Mouse (Mus musculus) heart, embryonic 10.5 days (tissue): ENCODE data around the gene Ehd4. TPM values are rescaled to one million over a fixed set of nuclear protein-coding genes. Genes with fewer than 3 reads are reported as not detected.

ENCODE experiments used
- DNase-seq: peaks from one replicate; pipeline ENCODE4 v3.0.0-alpha.2; 2017; ENCODE audit warnings: low spot score
- H3K27ac ChIP-seq: fragments of 300-500 bp; sonication (generic); 2 replicates; pipeline ENCODE4 v1.5.1; 2016; ENCODE audit warnings: mild to moderate bottlenecking
- H3K27me3 ChIP-seq: fragments of 300-500 bp; sonication (generic); 2 replicates; pipeline ENCODE4 v1.6.1; 2016; ENCODE audit warnings: mild to moderate bottlenecking; ENCODE audit not compliant: poor library complexity, insufficient read depth, severe bottlenecking
- H3K36me3 ChIP-seq: fragments of 300-500 bp; sonication (generic); 2 replicates; pipeline ENCODE4 v1.6.1; 2016; ENCODE audit warnings: mild to moderate bottlenecking, moderate library complexity
- H3K4me1 ChIP-seq: fragments of 300-500 bp; sonication (generic); 2 replicates; pipeline ENCODE4 v1.6.1; 2016; ENCODE audit warnings: mild to moderate bottlenecking
- H3K4me3 ChIP-seq: fragments of 300-500 bp; sonication (generic); 2 replicates; pipeline ENCODE4 v1.5.1; 2016; ENCODE audit warnings: mild to moderate bottlenecking, moderate library complexity
- H3K9me3 ChIP-seq: fragments of 300-500 bp; sonication (generic); 2 replicates; pipeline ENCODE4 v1.6.1; 2016; ENCODE audit warnings: mild to moderate bottlenecking, moderate library complexity
- WGBS: fragments of 180-500 bp; shearing (Covaris S2); methylation state at CpG from one replicate; pipeline ENCODE4 v1.1.7; 2016; 5-methylcytosine and 5-hydroxymethylcytosine counted together
- polyA plus RNA-seq: library from polyadenylated mRNA; unstranded; fragments of >200 nt; fragmentation: Nextera tagmentation; extraction: Ambion mirVana; gene quantifications from 2 replicates; pipeline ENCODE4 v1.2.1, GENCODE M21; 2016

Ehd4 gene
- 115 and 173 TPM in 2 replicates for polyA plus RNA-seq

GRCm38 (mm10) chr2:120154361-120154894, at the start of gene Ehd4:
TSS of gene Ehd4 (minus strand) at chr2:120154606.
- no peaks in the 10 kb centered on the region for H3K9me3 ChIP-seq
- H3K36me3 ChIP-seq: peaks cover 14% of the 10 kb centered on the region; the same call in 1 of the 2 replicates
- H3K27ac ChIP-seq: peak within 1 kb of the TSS; percentile 92
- peak; percentile 99 for DNase-seq
- peak within 1 kb of the TSS; percentile 88 for H3K4me3 ChIP-seq
- H3K4me1 ChIP-seq: peaks cover 11% of the 10 kb centered on the region
- no peaks in the 10 kb centered on the region for H3K27me3 ChIP-seq
- WGBS: under 1% methylated on average over 53 of the region's 53 CpGs

GRCm38 (mm10) chr2:120203742-120204141, 49.3 kb upstream of the Ehd4 start:
- H3K27ac ChIP-seq: no peak overlapping the region
- H3K27me3 ChIP-seq: no peaks in the 10 kb centered on the region
- H3K36me3 ChIP-seq: no peaks in the 10 kb centered on the region
- no peak overlapping the region for H3K4me3 ChIP-seq
- H3K4me1 ChIP-seq: peaks cover 5% of the 10 kb centered on the region; the same call in 1 of the 2 replicates
- no peaks in the 10 kb centered on the region for H3K9me3 ChIP-seq
- DNase-seq: no peak
- 61% methylated on average over 3 of the region's 3 CpGs for whole genome bisulfite sequencing

GRCm38 (mm10) chr2:120200077-120200476, 45.7 kb upstream of the Ehd4 start:
- no peaks in the 10 kb centered on the region for H3K9me3 ChIP-seq
- DNase-seq: no peak
- H3K27ac ChIP-seq: no peak overlapping the region
- no peak overlapping the region for H3K4me3 ChIP-seq
- no peaks in the 10 kb centered on the region for H3K36me3 ChIP-seq
- 75% methylated on average over 7 of the region's 7 CpGs for WGBS
- H3K4me1 ChIP-seq: peaks cover 8% of the 10 kb centered on the region; the same call in 1 of the 2 replicates
- H3K27me3 ChIP-seq: no peaks in the 10 kb centered on the region

- no peaks in the 10 kb centered on the region for H3K9me3 ChIP-seq
- WGBS: 80% methylated on average over 4 of the region's 4 CpGs
Measured at GRCm38 (mm10) chr2:120188174-120188573, 33.8 kb upstream of the Ehd4 start.

GRCm38 (mm10) chr2:120187583-120187982, 33.2 kb upstream of the Ehd4 start:
- Histone ChIP-seq H3K36me3 (no peaks in the 10 kb centered on the region), H3K9me3 (no peaks in the 10 kb centered on the region), H3K4me1 (peaks cover 6% of the 10 kb centered on the region; the same call in 1 of the 2 replicates), H3K4me3 (no peak overlapping the region), H3K27ac (no peak overlapping the region), H3K27me3 (peaks cover 4% of the 10 kb centered on the region; the same call in 1 of the 2 replicates)
- WGBS: 89% methylated on average over 1 of the region's 1 CpGs
- no peak for DNase-seq

More at GRCm38 (mm10) chr2:120188174-120188573, 33.8 kb upstream of the Ehd4 start:
- Histone ChIP-seq H3K4me1 (peaks cover 6% of the 10 kb centered on the region; the same call in 1 of the 2 replicates), H3K27ac (no peak overlapping the region), H3K4me3 (no peak overlapping the region), H3K27me3 (peaks cover 2% of the 10 kb centered on the region; the same call in 1 of the 2 replicates), H3K36me3 (no peaks in the 10 kb centered on the region)
- DNase-seq: no peak

GRCm38 (mm10) chr2:120185527-120186276, 31.3 kb upstream of the Ehd4 start:
- DNase-seq: no peak
- H3K36me3 ChIP-seq: no peaks in the 10 kb centered on the region
- WGBS: 58% methylated on average over 6 of the region's 6 CpGs
- H3K27me3 ChIP-seq: peaks cover 4% of the 10 kb centered on the region; the same call in 1 of the 2 replicates
- no peak overlapping the region for H3K27ac ChIP-seq
- peaks cover 6% of the 10 kb centered on the region; the same call in 1 of the 2 replicates for H3K4me1 ChIP-seq
- H3K9me3 ChIP-seq: no peaks in the 10 kb centered on the region
- no peak overlapping the region for H3K4me3 ChIP-seq

- no peaks in the 10 kb centered on the region for H3K9me3 ChIP-seq
- H3K36me3 ChIP-seq: no peaks in the 10 kb centered on the region
- H3K4me3 ChIP-seq: no peak overlapping the region
- no peaks in the 10 kb centered on the region for H3K4me1 ChIP-seq
- H3K27me3 ChIP-seq: peaks cover 4% of the 10 kb centered on the region; the same call in 1 of the 2 replicates
- H3K27ac ChIP-seq: no peak overlapping the region
- no peak for DNase-seq
Measured at GRCm38 (mm10) chr2:120178936-120179335, 24.5 kb upstream of the Ehd4 start.

- H3K36me3 ChIP-seq: no peaks in the 10 kb centered on the region
- H3K4me3 ChIP-seq: no peak overlapping the region
- DNase-seq: no peak
- no peaks in the 10 kb centered on the region for H3K9me3 ChIP-seq
- 18% methylated on average over 10 of the region's 10 CpGs for WGBS
- H3K27me3 ChIP-seq: peaks cover 13% of the 10 kb centered on the region; the same call in 1 of the 2 replicates
- no peaks in the 10 kb centered on the region for H3K4me1 ChIP-seq
- no peak overlapping the region for H3K27ac ChIP-seq
Measured at GRCm38 (mm10) chr2:120173718-120174117, 19.3 kb upstream of the Ehd4 start.

- no peak for DNase-seq
- Histone ChIP-seq H3K27ac (no peak overlapping the region), H3K27me3 (peaks cover 13% of the 10 kb centered on the region; the same call in 1 of the 2 replicates), H3K9me3 (no peaks in the 10 kb centered on the region), H3K36me3 (no peaks in the 10 kb centered on the region), H3K4me3 (no peak overlapping the region), H3K4me1 (0 out of 2 replicates have a peak, but pooled peaks cover 5% of the 10 kb centered on the region)
- WGBS: 73% methylated on average over 7 of the region's 7 CpGs
Measured at GRCm38 (mm10) chr2:120171362-120171761, 17.0 kb upstream of the Ehd4 start.

- Histone ChIP-seq H3K36me3 (no peaks in the 10 kb centered on the region), H3K4me3 (no peak overlapping the region), H3K4me1 (0 out of 2 replicates have a peak, but pooled peaks cover 5% of the 10 kb centered on the region), H3K27me3 (peaks cover 13% of the 10 kb centered on the region; the same call in 1 of the 2 replicates), H3K27ac (no peak overlapping the region), H3K9me3 (no peaks in the 10 kb centered on the region)
- 42% methylated on average over 1 of the region's 1 CpGs for WGBS
- DNase-seq: no peak
Measured at GRCm38 (mm10) chr2:120170726-120171125, 16.3 kb upstream of the Ehd4 start.

- WGBS: 70% methylated on average over 3 of the region's 3 CpGs
- no peak for DNase-seq
- Histone ChIP-seq H3K4me3 (no peak overlapping the region), H3K27ac (no peak overlapping the region), H3K4me1 (0 out of 2 replicates have a peak, but pooled peaks cover 5% of the 10 kb centered on the region), H3K9me3 (no peaks in the 10 kb centered on the region), H3K27me3 (peaks cover 13% of the 10 kb centered on the region; the same call in 1 of the 2 replicates), H3K36me3 (no peaks in the 10 kb centered on the region)
Measured at GRCm38 (mm10) chr2:120169382-120169781, 15.0 kb upstream of the Ehd4 start.

GRCm38 (mm10) chr2:120167763-120168162, 13.4 kb upstream of the Ehd4 start:
- Histone ChIP-seq H3K4me1 (0 out of 2 replicates have a peak, but pooled peaks cover 5% of the 10 kb centered on the region), H3K27ac (no peak overlapping the region), H3K9me3 (no peaks in the 10 kb centered on the region), H3K27me3 (peaks cover 4% of the 10 kb centered on the region; the same call in 1 of the 2 replicates), H3K36me3 (no peaks in the 10 kb centered on the region), H3K4me3 (no peak overlapping the region)
- DNase-seq: no peak
- 88% methylated on average over 8 of the region's 8 CpGs for WGBS

- WGBS: 76% methylated on average over 10 of the region's 10 CpGs
- H3K27ac ChIP-seq: no peak overlapping the region
- H3K36me3 ChIP-seq: no peaks in the 10 kb centered on the region
- H3K4me3 ChIP-seq: no peak overlapping the region
- no peaks in the 10 kb centered on the region for H3K9me3 ChIP-seq
- no peak for DNase-seq
- 0 out of 2 replicates have a peak, but pooled peaks cover 5% of the 10 kb centered on the region for H3K4me1 ChIP-seq
- H3K27me3 ChIP-seq: no peaks in the 10 kb centered on the region
Measured at GRCm38 (mm10) chr2:120165474-120165873, 11.1 kb upstream of the Ehd4 start.
